In genomic region chr6:58595639-58596293, GRCm38 (mm10) we compare ENCODE assay signal across 8 mouse cellular contexts. TPM values are rescaled to one million over a fixed set of nuclear protein-coding genes. Genes with fewer than 3 reads are reported as not detected.
DNase-seq lines count a peak whose midpoint lies in the region; ATAC-seq and TF ChIP-seq lines count a peak whose summit lies in the region.
"Not testable (repeated sequence)": the region's sequence is repeated elsewhere in the genome, so short reads cannot be mapped to it uniquely, and the experiment has no call there.

No protein-coding gene starts in this region.

- H3K4me2 ChIP-seq in forebrain, embryonic 14.5 days (ENCODE audit: low read length): peak overlapping the region; percentile 55
- H3K4me2 ChIP-seq in hindbrain, embryonic 12.5 days (replicated peaks): peak overlapping the region; percentile 44
- peak overlapping the region; percentile 40 for H3K4me2 ChIP-seq in liver, embryonic 16.5 days (ENCODE audit: low read depth, low read length)
- H3K4me2 ChIP-seq in midbrain, embryonic 14.5 days (ENCODE audit: low read length): peak overlapping the region; percentile 74
- H3K4me2 ChIP-seq in stomach, embryonic 15.5 days: peak overlapping the region; percentile 41

- H3K36me3 ChIP-seq in G1E (replicated peaks); forebrain, embryonic 14.5 days (ENCODE audit: control insufficient read depth, insufficient read depth, low read length); hindbrain, embryonic 12.5 days; liver, embryonic 16.5 days (ENCODE audit: control insufficient read depth, insufficient read depth); midbrain, embryonic 14.5 days (ENCODE audit: control insufficient read depth, insufficient read depth, low read length); stomach, embryonic 15.5 days: not testable (repeated sequence)

- H3K27me3 ChIP-seq in G1E (ENCODE audit: insufficient read depth, low read length); forebrain, embryonic 14.5 days (replicated peaks; ENCODE audit: control insufficient read depth, insufficient read depth, low read length); hindbrain, embryonic 12.5 days; liver, embryonic 16.5 days (ENCODE audit: control insufficient read depth, insufficient read depth, low read depth, low read length); midbrain, embryonic 14.5 days (ENCODE audit: control insufficient read depth, insufficient read depth, low read length); stomach, embryonic 15.5 days (replicated peaks): not testable (repeated sequence)

- peak overlapping the region; percentile 53 for H3K9ac ChIP-seq in forebrain, embryonic 14.5 days (ENCODE audit: low read length)
- H3K9ac ChIP-seq in hindbrain, embryonic 12.5 days: peak overlapping the region; percentile 0
- H3K9ac ChIP-seq in liver, embryonic 16.5 days (ENCODE audit: low read depth, low read length): peak overlapping the region; percentile 12; the same call in 1 of the 2 replicates
- peak overlapping the region; percentile 54 for H3K9ac ChIP-seq in midbrain, embryonic 14.5 days (replicated peaks; ENCODE audit: low read length)
- not testable (repeated sequence) for H3K9ac ChIP-seq in stomach, embryonic 15.5 days

- not testable (repeated sequence) for TF ChIP-seq CTCF in G1E (IDR thresholded peaks at IDR 0.05; ENCODE audit: low read depth, low read length)

- H3K4me3 ChIP-seq in G1E (ENCODE audit: low read depth, low read length): peak overlapping the region; percentile 15
- peak overlapping the region; percentile 33 for H3K4me3 ChIP-seq in forebrain, embryonic 14.5 days (ENCODE audit: low read depth, low read length)
- H3K4me3 ChIP-seq in hindbrain, embryonic 12.5 days: peak overlapping the region; percentile 31
- H3K4me3 ChIP-seq in liver, embryonic 16.5 days (ENCODE audit: low read depth, low read length): peak overlapping the region; percentile 38
- H3K4me3 ChIP-seq in midbrain, embryonic 14.5 days (replicated peaks; ENCODE audit: low read depth, low read length): peak overlapping the region; percentile 34
- peak overlapping the region; percentile 30 for H3K4me3 ChIP-seq in stomach, embryonic 15.5 days (replicated peaks)

- not testable (repeated sequence) for H3K9me3 ChIP-seq in G1E (replicated peaks); forebrain, embryonic 14.5 days (replicated peaks; ENCODE audit: control insufficient read depth, low read length); hindbrain, embryonic 12.5 days (replicated peaks); liver, embryonic 16.5 days (replicated peaks; ENCODE audit: control insufficient read depth, low read length); midbrain, embryonic 14.5 days (ENCODE audit: control insufficient read depth, low read length); stomach, embryonic 15.5 days

- not testable (repeated sequence) for H3K27ac ChIP-seq in forebrain, embryonic 14.5 days (ENCODE audit: low read depth, low read length)
- peak overlapping the region; percentile 3 for H3K27ac ChIP-seq in hindbrain, embryonic 12.5 days
- H3K27ac ChIP-seq in liver, embryonic 16.5 days (ENCODE audit: low read length): peak overlapping the region; percentile 39
- H3K27ac ChIP-seq in midbrain, embryonic 14.5 days (replicated peaks; ENCODE audit: low read depth, low read length): peak overlapping the region; percentile 46
- H3K27ac ChIP-seq in stomach, embryonic 15.5 days: peak overlapping the region; percentile 23

- H3K4me1 ChIP-seq in G1E (ENCODE audit: insufficient read depth, low read depth, low read length); forebrain, embryonic 14.5 days (ENCODE audit: control insufficient read depth, insufficient read depth, low read length); hindbrain, embryonic 12.5 days; liver, embryonic 16.5 days (ENCODE audit: control insufficient read depth, low read depth, low read length); midbrain, embryonic 14.5 days (ENCODE audit: control insufficient read depth, insufficient read depth, low read length); stomach, embryonic 15.5 days: not testable (repeated sequence)

- 4% methylated on average over 9 of the region's 9 CpGs for WGBS in forebrain, embryonic 14.5 days
- WGBS in hindbrain, embryonic 12.5 days: 9% methylated on average over 9 of the region's 9 CpGs
- WGBS in liver, embryonic 16.5 days (ENCODE audit: insufficient replicate concordance): 6% methylated on average over 9 of the region's 9 CpGs
- WGBS in midbrain, embryonic 14.5 days: 1% methylated on average over 9 of the region's 9 CpGs
- 5% methylated on average over 9 of the region's 9 CpGs for WGBS in stomach, embryonic 15.5 days

- not testable (repeated sequence) for ATAC-seq in G1E (ENCODE audit: extremely low read depth, insufficient number of reproducible peaks, low FRiP score, poor library complexity, severe bottlenecking)
- peak; percentile 68 for ATAC-seq in forebrain, embryonic 14.5 days
- peak; percentile 51 for ATAC-seq in hindbrain, embryonic 12.5 days (ENCODE audit: low FRiP score)
- ATAC-seq in liver, embryonic 16.5 days (ENCODE audit: low read depth): peak; percentile 33
- peak; percentile 44; the same call in 1 of the 2 replicates for ATAC-seq in midbrain, embryonic 14.5 days (ENCODE audit: low FRiP score, low TSS enrichment)
- ATAC-seq in stomach, embryonic 15.5 days (ENCODE audit: insufficient read depth, low FRiP score, low read depth): peak; percentile 27

- not testable (repeated sequence) for DNase-seq in G1E (ENCODE audit: low spot score); forebrain, embryonic 14.5 days (ENCODE audit: low spot score)
- peak; percentile 49 for DNase-seq in embryo, embryonic 10 days (ENCODE audit: low spot score)
- DNase-seq in kidney, postnatal 10 days: peak; percentile 7
- DNase-seq in midbrain, embryonic 14.5 days: peak; percentile 19

RNA-seq across cellular contexts. Expression of gene Abcg2, which starts 11.4 kb away (rescaled TPM):
- total RNA-seq in G1E (2014; fragmentation: Nextera tagmentation) (218 and 223 TPM in 2 replicates), G1E (2017) (199 and 254 TPM in 2 replicates)
- polyA plus RNA-seq in G1E (2012): 12.3 and 26.6 TPM in 2 replicates
- 35.6 and 38.7 TPM in 2 replicates for polyA plus RNA-seq in forebrain, embryonic 14.5 days (2014; fragmentation: Nextera tagmentation; extraction: Ambion mirVana)
- polyA plus RNA-seq in hindbrain, embryonic 12.5 days (2016; fragmentation: Nextera tagmentation; extraction: Ambion mirVana): 41.8 and 42.5 TPM in 2 replicates
- 184 and 192 TPM in 2 replicates for polyA plus RNA-seq in liver, embryonic 16.5 days (2015; fragmentation: Nextera tagmentation; extraction: Ambion mirVana)
- polyA plus RNA-seq in midbrain, embryonic 14.5 days (2014; fragmentation: Nextera tagmentation; extraction: Ambion mirVana): 28.3 and 34.4 TPM in 2 replicates
- 64.1 and 66.9 TPM in 2 replicates for polyA plus RNA-seq in stomach, embryonic 15.5 days (2015; fragmentation: Nextera tagmentation; extraction: Ambion mirVana)
